Mouse (Mus musculus): ENCODE data around the gene Gdpd3.
"Not testable (repeated sequence)": the region's sequence is repeated elsewhere in the genome, so short reads cannot be mapped to it uniquely, and the experiment has no call there.

Gene Gdpd3

DNA sequence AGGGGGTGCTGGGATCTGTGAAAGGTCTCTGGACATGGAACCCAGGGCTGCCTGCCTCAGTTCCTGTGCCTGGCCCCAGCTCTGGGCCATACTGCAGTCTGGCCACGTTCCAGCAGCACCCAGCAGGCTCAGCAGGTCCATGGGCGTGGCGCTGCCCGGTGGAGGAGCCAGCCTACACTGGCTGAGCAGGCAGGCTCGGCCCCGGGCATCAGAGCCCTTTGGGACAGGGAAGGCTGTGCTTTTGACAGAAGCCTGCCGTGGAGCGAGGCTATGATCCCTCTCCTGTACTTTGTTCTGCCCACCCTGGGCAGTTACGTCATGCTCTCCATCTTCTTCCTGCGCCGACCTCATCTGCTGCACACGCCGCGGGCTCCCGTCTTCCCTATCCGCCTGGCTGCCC is at the start of gene Gdpd3:
Gene Gdpd3, plus strand, starts transcription at position 134 of the 400 bp plus-strand sequence.
- no peak for DNase-seq (ENCODE audit: low spot score in 2 of 2)

DNA sequence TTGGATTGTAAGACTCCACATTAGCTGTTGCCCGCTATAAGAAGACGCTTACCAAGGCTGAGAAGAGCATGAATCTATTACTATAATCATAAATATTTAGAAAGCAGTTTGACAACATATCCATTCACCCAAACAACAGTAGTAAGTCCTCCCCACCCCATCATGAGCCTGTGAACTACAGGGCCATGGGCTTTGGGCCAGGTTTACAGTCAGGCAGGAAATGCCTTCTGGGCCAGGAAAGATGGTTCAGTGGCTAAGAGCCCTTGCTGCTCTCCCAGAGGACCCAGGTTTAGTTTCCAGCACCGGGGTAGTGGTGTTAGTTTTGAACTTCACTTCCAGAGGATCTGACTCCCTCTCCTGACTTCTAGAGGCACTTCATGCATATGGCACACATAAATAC is 48.6 kb upstream of the Gdpd3 start:
- no peak for DNase-seq (ENCODE audit: low spot score in 2 of 2)

DNA sequence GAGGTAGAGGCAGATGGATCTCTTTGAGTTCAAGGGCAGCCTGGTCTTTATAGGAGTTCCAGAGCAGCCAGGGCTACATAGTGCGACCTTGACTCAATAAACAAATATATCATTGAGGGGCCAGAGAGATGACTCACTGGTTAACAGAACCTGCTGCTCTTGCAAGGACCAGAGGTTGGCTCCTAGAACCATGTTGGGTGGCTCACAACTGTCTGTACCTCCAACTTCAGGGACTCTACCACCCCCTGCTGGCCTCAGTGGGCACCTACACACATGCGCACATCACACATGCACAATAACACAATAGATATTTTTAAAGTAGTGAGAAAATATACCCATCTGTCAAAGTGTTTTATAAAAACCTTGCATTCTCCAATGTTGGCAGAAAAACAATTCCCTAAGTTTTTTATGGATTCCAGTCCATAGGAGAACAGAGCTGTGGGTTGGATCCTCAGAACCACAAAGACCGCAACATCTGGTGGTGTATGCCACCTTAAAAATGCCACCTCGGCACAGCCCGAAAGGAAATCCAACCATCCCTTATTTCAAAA is 47.3 kb upstream of the Gdpd3 start:
- peak in 1 of 2 experiments; percentile 40 for DNase-seq (ENCODE audit: low spot score in 2 of 2)

DNA sequence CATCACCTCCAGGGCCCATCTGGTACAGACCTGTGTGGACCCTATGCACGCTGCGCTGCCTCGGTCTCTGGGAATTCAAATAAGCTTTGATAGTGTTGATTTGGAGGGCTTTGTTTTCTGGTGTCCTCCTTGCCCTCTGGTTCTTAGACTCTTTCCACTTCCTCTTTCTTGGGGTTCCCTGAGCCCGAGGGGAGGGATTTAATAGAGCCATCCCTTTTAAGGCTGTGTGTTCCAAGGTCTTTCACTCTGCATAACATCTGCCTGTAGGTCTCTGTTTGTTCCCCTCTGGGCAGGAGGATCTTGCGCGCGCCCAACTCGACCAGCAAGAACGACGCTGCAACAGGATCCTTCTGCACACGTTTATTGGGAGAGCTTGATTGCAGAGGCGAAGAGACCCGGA is 44.5 kb upstream of the Gdpd3 start:
- DNase-seq (ENCODE audit: low spot score in 2 of 2): no peak

DNA sequence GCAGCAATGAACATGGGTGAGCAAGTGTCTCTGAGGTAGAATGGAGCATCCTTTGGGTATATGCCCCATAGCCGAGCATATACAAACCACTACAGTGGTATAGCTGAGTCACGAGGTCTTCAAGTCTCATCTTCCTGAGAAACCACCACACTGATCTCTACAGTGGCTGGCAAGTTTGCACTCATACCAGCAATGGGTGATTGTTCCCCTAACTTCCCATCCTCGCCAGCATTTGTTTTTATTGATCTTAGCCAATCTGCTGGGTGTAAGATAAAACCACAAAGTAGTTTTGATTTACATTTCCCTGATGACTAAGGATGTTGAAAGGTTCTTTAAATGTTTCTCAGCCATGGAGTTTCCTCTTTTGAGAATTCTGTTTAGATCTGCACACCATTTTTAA is 41.1 kb upstream of the Gdpd3 start:
- DNase-seq (ENCODE audit: low spot score in 2 of 2): no peak

DNA sequence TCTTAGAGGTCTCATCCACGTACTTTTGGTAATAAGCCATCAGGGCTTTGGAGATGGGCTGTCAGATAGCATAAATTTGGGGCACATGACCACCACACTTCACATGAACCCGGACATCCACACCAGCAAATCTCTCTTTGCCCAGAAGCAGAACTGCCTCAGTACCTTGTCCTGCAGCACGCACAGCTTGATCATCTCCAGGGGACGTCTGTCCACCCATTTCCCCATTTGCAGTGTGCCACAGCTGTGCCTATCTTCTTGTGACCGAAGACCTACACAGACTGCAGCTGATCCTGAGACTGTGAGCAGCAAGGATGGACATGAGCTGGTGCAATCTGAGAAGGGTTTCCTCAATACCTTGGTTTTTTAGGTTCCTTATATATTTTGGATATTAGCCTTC is 40.5 kb upstream of the Gdpd3 start:
- DNase-seq (ENCODE audit: low spot score in 2 of 2): no peak

DNA sequence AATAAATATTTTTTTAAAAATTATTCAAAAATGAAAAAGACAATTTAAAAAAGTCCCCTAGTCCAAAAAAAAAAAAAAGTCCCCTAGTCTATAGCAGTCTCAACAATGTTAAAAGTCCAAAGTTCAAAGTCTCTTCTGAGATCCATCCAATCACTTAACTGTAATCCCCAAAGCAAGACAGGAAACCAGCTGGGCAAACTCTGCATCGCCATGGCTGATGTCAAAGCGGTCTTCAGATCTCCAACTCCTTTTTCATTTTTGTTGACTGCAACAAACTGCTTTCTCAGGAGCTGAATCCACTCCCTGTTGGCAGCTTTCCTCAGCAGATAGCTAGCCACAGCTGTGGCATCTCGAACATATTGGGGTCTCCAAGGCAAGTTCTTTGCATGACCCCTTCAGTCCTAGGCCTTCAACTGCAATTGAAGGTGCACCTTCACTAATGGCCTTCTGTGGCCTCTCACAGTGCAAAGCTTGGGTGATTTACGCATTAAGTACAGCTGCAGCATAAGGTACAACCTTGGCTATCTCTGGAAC is 35.8 kb upstream of the Gdpd3 start:
- DNase-seq (ENCODE audit: low spot score in 2 of 2): not testable (repeated sequence)

DNA sequence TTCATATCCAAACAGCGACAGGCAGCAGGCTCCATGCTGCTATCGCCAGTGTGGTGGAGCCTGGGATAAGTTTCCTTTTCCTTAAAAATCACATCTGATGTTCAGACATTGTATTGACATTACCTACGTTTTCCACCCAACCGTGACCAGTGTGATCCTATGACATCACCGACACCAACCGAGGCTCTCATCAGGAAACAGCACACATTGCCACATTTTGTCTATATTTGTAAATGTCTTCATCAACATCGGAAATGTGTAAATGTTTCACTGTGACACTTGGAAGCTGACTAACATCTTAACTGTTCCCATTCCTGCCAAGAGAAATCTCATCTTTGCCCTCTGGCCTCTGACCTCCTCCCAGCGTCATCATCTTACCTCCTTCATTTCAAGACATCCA is 30.0 kb upstream of the Gdpd3 start:
- no peak for DNase-seq (ENCODE audit: low spot score in 2 of 2)

DNA sequence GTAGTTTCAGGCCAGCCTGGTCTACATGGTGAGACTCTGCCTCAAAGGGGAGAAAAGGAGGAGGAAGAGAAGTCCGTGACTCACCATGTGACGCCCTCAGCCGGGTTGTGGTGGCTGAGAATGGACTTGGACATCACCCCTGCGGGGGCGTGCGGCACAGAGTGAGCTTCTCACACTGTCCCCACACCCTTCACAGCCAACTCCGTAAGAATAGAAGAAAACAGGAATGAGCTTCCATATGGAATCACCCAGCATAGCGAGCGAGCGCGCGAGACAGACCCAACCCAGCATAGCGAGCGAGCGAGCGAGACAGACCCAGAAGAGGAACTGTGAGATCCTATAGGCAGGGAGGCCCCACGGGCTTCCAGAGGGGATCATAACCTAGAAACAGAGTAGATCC is 26.6 kb upstream of the Gdpd3 start:
- no peak for DNase-seq (ENCODE audit: low spot score in 2 of 2)

DNA sequence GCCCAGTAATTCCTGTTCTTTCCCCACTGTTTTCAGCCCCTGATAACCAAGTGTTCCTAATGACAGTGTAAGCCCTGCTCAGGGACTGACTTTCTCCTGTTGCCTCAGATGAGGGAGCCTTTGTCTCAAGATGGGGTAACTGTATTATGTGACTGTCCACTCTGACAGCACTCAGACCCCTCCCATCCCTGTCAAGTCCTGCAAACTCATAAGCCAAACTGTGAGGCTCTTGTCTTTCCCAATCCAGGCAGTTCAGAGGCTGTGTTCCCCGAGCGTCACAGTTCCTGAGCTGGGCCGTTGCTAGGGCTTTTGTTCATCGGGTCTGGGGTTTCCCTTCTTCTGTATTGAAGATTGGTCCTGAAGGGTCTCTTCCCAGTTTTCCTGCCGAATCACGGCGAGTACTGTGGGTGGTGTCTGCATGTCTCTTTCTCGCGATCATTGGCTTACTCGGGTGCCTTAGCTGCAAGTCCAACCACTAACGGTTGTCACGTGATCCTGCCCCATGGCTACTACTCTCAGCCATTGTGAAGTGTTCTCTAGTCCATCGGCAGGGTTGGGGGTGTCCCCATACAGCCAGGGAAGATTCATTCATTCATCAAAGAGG is 25.9 kb upstream of the Gdpd3 start:
- no peak for DNase-seq (ENCODE audit: low spot score in 2 of 2)

DNA sequence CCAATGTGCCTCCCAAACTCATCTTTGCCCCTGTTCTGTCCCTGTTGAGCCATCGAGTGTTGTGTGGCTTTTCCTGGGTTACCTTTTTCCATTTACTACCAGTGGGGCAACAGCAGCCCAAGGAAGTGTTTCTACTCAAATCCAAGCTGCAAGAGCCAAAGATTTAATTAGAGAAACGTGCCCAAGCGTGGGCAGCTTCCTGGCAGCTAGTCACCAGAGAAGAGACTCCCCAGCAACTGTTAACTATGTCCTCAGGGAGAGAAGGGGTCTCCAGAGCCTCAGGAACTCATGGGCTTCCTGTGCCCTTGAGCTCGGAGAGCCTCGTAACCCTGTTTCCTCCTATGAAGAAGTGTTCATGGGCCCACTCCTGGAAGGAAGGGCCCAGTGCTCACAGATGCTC is 25.2 kb upstream of the Gdpd3 start:
- no peak for DNase-seq (ENCODE audit: low spot score in 2 of 2)

DNA sequence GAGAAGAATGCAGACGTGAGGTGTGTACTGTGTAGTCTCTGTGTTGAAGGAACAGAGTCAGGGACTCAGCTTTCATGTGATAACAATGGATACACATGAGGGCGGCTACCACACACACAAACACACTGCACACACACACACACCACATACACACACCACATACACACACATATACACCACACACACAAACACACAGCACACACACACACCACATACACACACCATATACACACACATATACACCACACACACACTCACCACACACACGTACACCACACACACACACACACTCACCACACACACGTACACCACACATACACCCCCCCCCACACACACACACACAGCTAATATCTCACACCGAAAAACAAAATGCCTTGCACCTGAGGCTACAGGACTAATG is 24.7 kb upstream of the Gdpd3 start:
- DNase-seq (ENCODE audit: low spot score in 2 of 2): no peak

DNA sequence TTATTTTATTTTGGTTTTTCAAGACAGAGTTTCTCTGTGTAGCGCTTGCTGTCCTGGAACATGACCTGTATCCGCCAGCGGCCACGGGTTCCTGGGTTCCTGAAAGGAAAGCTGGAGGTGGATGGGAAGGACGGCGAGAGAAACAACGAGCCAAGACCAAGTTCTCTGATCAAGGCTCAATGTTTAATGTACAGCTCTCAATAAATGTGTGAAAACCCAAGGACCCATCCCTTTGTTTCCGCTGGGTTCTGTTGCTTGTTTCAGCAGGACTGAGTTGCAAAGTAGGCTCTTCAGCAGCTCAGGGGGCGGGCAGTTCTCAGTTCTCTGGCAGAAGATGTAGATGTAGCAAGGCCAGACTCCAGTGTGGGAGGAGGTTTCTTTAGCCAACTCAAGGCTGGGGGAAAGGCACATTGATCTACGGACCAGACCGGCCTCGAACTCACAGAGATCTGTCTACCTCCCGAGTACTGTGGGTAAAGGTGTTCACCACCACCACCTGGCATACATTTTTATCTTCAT is 24.1 kb upstream of the Gdpd3 start:
- no peak for DNase-seq (ENCODE audit: low spot score in 2 of 2)

DNA sequence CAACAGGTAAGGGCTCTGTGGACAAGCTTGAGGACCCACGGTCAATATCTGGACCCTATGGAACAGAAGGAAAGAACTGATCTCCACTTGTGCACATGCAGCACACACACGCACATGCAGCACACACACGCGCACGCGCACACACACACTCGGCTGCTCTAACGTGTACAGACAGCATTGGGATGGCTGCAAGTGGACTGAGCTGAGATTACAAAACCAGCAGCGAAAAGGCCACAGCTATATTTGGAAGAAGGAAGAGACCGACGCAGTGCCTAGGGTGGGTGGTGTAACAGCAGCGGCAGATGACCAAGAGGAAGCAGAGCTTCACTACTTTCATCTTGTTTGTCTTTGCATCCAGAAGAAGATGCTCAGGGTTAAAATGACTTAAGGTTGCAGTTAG is 20.1 kb upstream of the Gdpd3 start:
- no peak for DNase-seq (ENCODE audit: low spot score in 2 of 2)

DNA sequence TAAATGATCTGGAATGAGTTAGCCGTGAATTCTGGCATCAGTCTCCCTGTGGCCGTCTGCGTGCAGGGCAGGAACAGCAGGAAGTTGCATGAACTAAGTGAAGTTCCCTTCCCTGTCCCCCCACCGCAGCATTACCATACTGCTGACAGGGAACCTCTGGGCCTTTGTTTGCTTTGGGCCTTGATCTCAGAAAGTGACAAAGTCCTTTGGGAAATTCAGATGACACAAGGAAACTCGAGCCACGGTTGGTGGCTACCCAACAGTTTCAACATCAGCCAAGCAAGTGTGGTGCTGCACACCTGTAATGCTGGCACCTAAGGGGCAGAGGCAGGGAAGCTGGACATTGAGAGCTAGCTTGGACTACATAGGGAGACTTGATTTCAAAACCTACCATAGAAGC is 19.3 kb upstream of the Gdpd3 start:
- DNase-seq (ENCODE audit: low spot score in 2 of 2): no peak

DNA sequence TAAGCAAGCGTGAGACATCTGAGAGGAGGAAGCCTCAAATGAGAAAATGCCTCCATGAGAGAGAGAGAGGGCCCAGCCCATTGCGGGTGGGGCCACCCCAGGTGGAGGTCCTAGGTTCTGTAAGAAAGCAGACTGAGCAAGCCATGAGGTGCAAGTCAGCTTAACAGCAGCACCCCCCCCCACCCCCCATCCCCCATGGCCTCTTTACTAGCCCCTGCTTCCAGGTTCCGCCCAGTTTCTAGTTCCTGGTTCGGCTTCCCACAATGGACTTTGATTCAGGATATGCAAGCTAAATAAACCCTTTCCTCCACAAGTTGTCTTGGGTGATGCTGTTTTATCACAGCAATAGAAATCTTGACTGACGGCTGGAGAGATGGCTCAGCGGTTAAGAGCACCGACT is 17.3 kb upstream of the Gdpd3 start:
- DNase-seq (ENCODE audit: low spot score in 2 of 2): no peak

DNA sequence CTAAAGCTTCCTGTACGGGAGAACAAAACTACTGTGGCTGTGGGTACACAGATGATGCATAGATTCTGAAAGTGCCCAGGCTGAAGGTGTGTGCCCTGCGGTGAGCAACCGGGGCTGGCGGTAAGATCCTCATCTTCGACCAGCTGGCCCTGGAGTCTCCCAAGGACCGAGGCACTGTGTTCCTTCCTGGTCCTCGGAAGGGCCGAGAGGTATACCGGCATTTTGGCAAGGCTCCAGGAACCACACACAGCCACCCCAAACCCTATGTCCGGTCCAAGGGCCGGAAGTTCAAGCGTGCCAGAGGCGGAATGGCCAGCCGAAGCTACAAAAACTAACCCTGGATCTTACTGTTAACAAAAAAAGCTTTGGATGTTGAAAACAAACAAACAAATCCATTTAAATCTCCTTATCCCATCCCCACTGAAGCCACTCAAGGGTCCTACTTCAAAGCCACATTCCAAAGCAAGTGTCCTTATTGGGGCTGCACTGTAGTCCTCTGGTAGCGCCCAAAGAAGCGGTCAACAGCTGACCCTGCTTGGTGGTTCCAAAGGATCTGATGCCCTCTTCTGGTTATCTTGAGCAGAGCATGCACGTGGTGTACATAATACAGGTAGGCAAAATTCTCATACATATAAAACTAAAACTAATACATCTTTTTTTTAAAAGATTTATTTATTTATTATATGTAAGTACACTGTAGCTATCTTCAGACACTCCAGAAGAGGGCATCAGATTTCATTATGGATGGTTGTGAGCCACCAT is 16.4 kb upstream of the Gdpd3 start:
- DNase-seq (ENCODE audit: low spot score in 2 of 2): no peak

DNA sequence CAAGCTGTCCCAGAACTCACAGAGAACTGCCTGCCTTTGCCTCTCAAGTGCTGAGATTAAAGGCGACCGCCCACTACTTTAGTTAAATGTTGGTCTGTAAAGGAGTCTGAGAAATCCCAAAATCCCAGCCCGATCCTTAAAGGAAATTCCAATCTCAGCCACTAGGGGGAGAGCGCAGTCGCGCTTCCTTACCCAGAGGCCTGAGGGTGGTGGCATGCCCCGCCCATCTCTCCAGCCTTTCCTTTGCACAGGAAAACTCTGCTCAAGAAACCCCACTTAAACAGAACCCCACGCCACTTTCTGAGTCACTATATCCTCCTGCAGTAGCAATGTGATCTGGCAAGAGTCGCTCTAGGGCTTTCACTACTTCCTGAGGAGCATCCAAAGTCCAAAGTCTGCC is 11.3 kb upstream of the Gdpd3 start:
- peak; percentile 34 to 68 for DNase-seq (ENCODE audit: low spot score in 2 of 2)

DNA sequence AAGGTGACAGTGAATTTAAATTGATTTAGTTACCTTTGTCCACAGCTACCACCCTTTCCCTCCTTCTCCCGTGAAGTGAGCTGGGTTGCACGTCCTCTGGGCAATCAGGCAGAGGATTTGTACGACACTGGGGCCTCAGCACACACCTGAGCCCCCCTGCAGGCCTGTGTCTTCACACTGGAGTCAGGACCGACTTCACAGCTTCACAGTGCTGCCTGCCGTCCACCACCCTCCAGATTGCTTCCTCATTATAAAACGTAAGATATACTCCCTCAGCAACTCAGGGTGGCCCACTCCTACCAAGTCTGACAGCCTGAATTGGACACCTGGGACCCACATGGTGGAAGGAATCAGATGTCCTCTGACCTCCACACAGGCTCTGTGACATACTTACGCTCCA is 7.6 kb upstream of the Gdpd3 start:
- DNase-seq (ENCODE audit: low spot score in 2 of 2): no peak

DNA sequence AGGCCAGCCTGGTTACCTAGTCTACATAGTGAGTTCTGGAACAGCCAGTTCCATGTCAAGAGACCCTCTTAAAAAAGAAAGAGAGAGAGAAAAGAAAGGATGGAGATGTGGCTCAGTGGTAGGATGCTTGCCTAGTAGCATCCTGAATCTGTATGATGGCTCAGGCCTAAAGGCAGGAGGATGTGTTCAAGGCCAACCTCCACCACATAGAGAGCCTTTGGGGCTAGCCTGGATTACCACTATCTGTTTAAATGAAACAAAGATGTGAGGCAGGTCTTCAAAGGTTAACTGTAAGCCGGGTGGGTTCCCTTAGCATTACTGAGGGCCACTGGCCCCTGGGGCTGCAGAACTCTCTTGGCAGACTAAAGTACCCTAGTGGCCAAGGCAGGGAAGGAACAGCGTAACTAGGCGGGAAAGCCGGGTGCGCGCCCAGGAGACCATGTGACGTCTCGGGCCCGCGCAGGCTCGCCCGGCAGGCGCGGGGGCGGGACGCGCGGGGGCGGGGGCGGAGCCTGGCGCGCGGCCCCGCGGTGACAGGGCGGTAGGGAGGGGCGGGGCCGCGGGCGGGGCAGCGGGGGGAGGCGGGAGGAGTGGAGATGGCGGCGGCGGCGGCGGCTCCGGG is 7.0 kb upstream of the Gdpd3 start, which contains the start of gene Mapk3:
Gene Mapk3, plus strand, starts transcription at position 552 of the 622 bp plus-strand sequence.
- peak; percentile 89 for DNase-seq (ENCODE audit: low spot score in 2 of 2)

DNA sequence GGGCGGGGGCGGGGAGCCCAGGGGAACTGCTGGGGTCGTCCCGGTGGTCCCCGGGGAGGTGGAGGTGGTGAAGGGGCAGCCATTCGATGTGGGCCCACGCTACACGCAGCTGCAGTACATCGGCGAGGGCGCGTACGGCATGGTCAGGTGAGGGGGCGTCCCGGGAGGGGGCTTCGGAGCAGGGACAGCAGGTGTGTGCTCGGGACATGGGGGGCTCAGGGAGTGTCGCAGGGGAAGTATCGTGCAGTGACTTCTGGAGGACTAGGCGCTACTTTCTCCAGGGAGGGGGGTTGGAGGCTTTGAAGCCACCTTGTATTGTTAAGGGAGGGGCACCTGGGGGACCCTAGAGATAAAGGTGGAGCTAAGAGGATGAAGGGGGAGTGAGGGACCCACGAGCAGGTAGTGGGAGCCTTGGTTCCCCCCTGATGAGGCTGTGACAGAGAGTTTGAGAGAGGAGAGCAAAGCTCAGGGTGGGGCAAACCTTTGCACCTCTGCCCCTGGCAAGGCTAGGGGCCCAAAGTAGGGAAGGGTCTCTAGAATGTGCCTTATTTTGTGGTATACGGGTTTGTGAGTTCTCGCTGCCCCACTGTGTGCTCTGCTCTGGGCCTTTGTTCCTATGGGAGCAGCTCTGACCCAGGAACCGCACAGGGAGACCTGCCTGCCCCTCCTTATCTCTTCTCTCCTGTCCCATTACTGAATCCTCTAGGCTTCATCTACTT is 6.3 kb upstream of the Gdpd3 start:
- DNase-seq (ENCODE audit: low spot score in 2 of 2): peak in 1 of 2 experiments; percentile 68

DNA sequence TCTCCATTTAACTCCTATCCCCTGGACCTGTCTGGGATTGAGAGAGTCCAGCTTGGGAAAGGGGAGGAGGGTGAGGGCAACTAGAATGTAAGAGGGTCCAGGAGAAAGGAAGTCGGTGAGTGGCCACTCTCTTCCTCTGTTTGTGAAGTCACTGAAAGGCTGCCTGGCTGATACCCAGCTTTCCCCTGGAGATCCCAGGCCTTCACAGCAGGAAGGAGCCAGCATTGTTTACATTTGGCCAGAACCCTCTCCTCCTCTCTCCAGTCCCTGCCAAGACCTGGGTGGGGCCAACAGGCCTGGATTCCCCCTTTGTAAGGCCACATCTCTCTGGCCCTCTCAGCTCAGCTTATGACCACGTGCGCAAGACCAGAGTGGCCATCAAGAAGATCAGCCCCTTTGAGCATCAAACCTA is 5.7 kb upstream of the Gdpd3 start:
- DNase-seq (ENCODE audit: low spot score in 2 of 2): no peak

Measured in thymus, postnatal 10 days (tissue).